Comparison of ENCODE assay signal across 21 mouse cellular contexts in genomic region chr2:148549618-148550017, GRCm38 (mm10).
A peak's percentile ranks its signal among the peaks of the same experiment; 100 is the strongest.
DNase-seq lines count a peak whose midpoint lies in the region; ATAC-seq lines count a peak whose summit lies in the region.
"Had no signal": no experiment of that assay in that cellular context is flagged by ENCODE, and none has a peak within 500 bp of the region (broad histone marks: within the 10 kb centered on the region; RNA-seq: fewer than 3 reads in every experiment).

No protein-coding gene starts in this region.

- H3K9me3 ChIP-seq in heart, embryonic 12.5 days (replicated peaks): no peaks in the 10 kb centered on the region
- no peaks in the 10 kb centered on the region for H3K9me3 ChIP-seq in heart, embryonic 10.5 days
- H3K9me3 ChIP-seq: embryonic facial prominence, embryonic 13.5 days; embryonic facial prominence, embryonic 15.5 days; forebrain, embryonic 10.5 days; forebrain, embryonic 12.5 days had no signal

- ATAC-seq in heart, embryonic 12.5 days (ENCODE audit: insufficient number of reproducible peaks, low FRiP score): peak; percentile 15; the same call in 1 of the 2 replicates
- ATAC-seq in common myeloid progenitor, adult 5-6 weeks (replicated peaks; ENCODE audit: low read depth, poor library complexity, severe bottlenecking): peak; percentile 73
- 0 out of 2 replicates have a peak, but pooled peaks have one; percentile 17 for ATAC-seq in megakaryocyte progenitor cell, adult 5-6 weeks (replicated peaks; ENCODE audit: poor library complexity)
- ATAC-seq: forebrain, embryonic 14.5 days; forebrain, embryonic 16.5 days had no signal

- no peaks in the 10 kb centered on the region for H3K27me3 ChIP-seq in heart, embryonic 12.5 days (replicated peaks)
- no peaks in the 10 kb centered on the region for H3K27me3 ChIP-seq in heart, embryonic 10.5 days (ENCODE audit: insufficient read depth, poor library complexity, severe bottlenecking)
- H3K27me3 ChIP-seq: embryonic facial prominence, embryonic 13.5 days; embryonic facial prominence, embryonic 15.5 days; forebrain, embryonic 12.5 days had no signal

- WGBS in heart, embryonic 12.5 days: 78% methylated on average over 1 of the region's 1 CpGs
- 78% methylated on average over 1 of the region's 1 CpGs for WGBS in heart, embryonic 10.5 days

- H3K27ac ChIP-seq in heart, embryonic 12.5 days (ENCODE audit: poor library complexity, severe bottlenecking): no peak overlapping the region
- H3K27ac ChIP-seq in heart, embryonic 10.5 days: no peak overlapping the region
- H3K27ac ChIP-seq: embryonic facial prominence, embryonic 13.5 days; embryonic facial prominence, embryonic 15.5 days; forebrain, embryonic 10.5 days; forebrain, embryonic 12.5 days had no signal

- no peaks in the 10 kb centered on the region for H3K4me1 ChIP-seq in heart, embryonic 12.5 days (replicated peaks)
- no peaks in the 10 kb centered on the region for H3K4me1 ChIP-seq in heart, embryonic 10.5 days
- H3K4me1 ChIP-seq: embryonic facial prominence, embryonic 13.5 days; embryonic facial prominence, embryonic 15.5 days; forebrain, embryonic 10.5 days; forebrain, embryonic 12.5 days had no signal

- H3K4me2 ChIP-seq in heart, embryonic 12.5 days: no peak overlapping the region
- H3K4me2 ChIP-seq: embryonic facial prominence, embryonic 13.5 days; embryonic facial prominence, embryonic 15.5 days; forebrain, embryonic 12.5 days had no signal

- no peak overlapping the region for H3K9ac ChIP-seq in heart, embryonic 12.5 days
- H3K9ac ChIP-seq: embryonic facial prominence, embryonic 13.5 days; embryonic facial prominence, embryonic 15.5 days; forebrain, embryonic 12.5 days had no signal

- H3K36me3 ChIP-seq in heart, embryonic 12.5 days: no peaks in the 10 kb centered on the region
- H3K36me3 ChIP-seq in heart, embryonic 10.5 days: no peaks in the 10 kb centered on the region
- H3K36me3 ChIP-seq: embryonic facial prominence, embryonic 13.5 days; embryonic facial prominence, embryonic 15.5 days; forebrain, embryonic 10.5 days; forebrain, embryonic 12.5 days had no signal

- no peak overlapping the region for H3K4me3 ChIP-seq in heart, embryonic 12.5 days
- H3K4me3 ChIP-seq in heart, embryonic 10.5 days: no peak overlapping the region
- H3K4me3 ChIP-seq: embryonic facial prominence, embryonic 13.5 days; embryonic facial prominence, embryonic 15.5 days; erythroblast, embryonic 14.5 days; forebrain, embryonic 10.5 days; forebrain, embryonic 12.5 days had no signal

- no peak for DNase-seq in heart, embryonic 10.5 days (ENCODE audit: low spot score)
- DNase-seq in spleen, postnatal 36 days (ENCODE audit: low spot score in 2 of 2): no peak
- DNase-seq: adrenal gland, adult 2 months; adrenal gland, postnatal 10 days; adrenal gland, postnatal 25 days; cerebellum, adult 11 months; cerebellum, adult 18-20 months; cerebellum, adult 8-10 months; cerebellum, postnatal 10 days; cerebellum, postnatal 25 days; embryo, embryonic 11 days had no signal

Comparison
In these comparisons a context has a peak if more than half of its experiments do, and no peak if none do; other contexts are left out.
1. ATAC-seq: peak in every context shown above with its lines; median percentile 73 in common myeloid progenitor, adult 5-6 weeks; 17 in megakaryocyte progenitor cell, adult 5-6 weeks; 15 in heart, embryonic 12.5 days.